Mouse (Mus musculus) bone marrow, adult 2 months (tissue): ENCODE results near the gene Hpcal4.

Experiments used
- CTCF ChIP-seq: fragments of 200-500 bp; IDR thresholded peaks from 2 replicates; pipeline ENCODE4 v1.5.1; 2011; ENCODE audit warnings: low read length, control low read depth; ENCODE audit not compliant: control insufficient read depth, insufficient read depth
- POLR2A ChIP-seq: fragments of 200-500 bp; IDR thresholded peaks from 2 replicates; pipeline ENCODE4 v1.6.1; 2011; ENCODE audit warnings: low read depth, mild to moderate bottlenecking, control low read depth, low read length, borderline replicate concordance; ENCODE audit not compliant: control insufficient read depth

DNA sequence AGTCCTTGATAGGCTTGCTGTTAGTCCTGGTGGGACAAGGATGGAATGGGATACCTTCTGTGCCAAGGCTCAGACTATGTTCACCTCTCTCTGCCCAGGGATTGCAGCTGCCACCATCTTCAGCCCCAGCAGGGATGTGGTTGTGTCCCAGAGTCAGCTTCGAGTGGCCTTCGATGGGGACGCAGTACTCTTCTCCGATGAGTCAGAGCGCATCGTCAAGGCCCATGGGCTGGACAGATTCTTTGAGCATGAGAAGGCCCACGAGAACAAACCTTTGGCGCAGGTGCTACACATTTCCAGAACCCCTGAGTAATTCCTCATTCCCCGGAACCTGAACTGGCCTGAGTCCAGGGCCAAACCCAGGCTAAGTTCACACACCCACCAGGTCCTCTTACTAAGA lies 30.9 kb downstream of the Hpcal4 start:
- no peak for TF ChIP-seq CTCF
- no peak for TF ChIP-seq POLR2A
